Mouse (Mus musculus): ENCODE data around the gene Zmiz1. TPM values are rescaled to one million over a fixed set of nuclear protein-coding genes. Genes with fewer than 3 reads are reported as not detected.

Zmiz1 gene
- polyA plus RNA-seq, 1 experiment from 2014 or later: 34.2 TPM

DNA sequence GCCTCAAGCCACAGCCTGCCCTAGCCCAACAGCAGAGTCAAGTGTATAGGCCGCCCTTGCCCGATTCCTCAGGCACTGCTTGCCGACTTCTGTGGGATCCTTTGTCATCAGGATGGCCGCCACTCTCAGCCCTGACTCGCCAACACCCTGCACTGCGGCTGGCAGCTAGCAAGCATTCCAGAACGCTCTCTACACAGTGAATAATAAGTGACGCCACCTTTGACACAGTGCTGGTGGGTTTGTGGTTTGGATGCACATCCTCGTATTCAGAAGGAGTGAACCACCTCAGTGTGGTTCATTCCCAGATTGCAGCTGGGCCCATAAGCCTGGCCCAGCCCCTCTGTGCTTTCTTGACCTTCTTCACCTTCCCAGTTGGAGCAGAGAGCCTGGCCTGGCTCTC lies 17.1 kb downstream of the Zmiz1 start:
- no peak for ATAC-seq (ENCODE audit: insufficient number of reproducible peaks, low FRiP score)
- Histone ChIP-seq H3K4me2 (no peak overlapping the region), H3K27me3 (replicated peaks) (no peaks in the 10 kb centered on the region), H3K4me3 (no peak overlapping the region), H3K9ac (peak overlapping the region; percentile 44), H3K4me1 (replicated peaks) (peaks cover 99% of the 10 kb centered on the region), H3K9me3 (replicated peaks) (no peaks in the 10 kb centered on the region), H3K27ac (ENCODE audit: poor library complexity, severe bottlenecking) (peak overlapping the region; percentile 62), H3K36me3 (0 out of 2 replicates have a peak, but pooled peaks cover 4% of the 10 kb centered on the region)
- WGBS: 50% methylated on average over 9 of the region's 9 CpGs

DNA sequence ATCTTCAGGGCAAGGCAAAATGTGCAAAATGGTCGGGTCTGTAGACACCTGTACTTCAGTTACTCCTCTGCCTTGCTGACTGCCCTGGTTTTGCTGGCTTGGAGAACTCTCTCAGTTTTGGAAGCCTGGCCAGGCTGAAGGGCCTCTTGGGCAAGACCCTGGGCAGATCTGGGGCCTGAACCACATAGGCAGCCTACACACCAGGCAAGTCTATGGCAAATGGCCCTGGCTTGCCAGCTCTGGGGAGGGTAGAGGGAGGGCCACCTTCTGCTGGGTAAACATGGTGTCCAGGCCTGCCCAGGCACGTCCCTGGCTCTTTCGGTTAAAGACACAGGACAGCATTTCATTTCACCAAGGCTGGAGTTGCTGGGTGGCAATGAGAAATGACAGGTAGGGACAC lies 17.5 kb downstream of the Zmiz1 start:
- Histone ChIP-seq H3K9me3 (replicated peaks) (no peaks in the 10 kb centered on the region), H3K27me3 (replicated peaks) (no peaks in the 10 kb centered on the region), H3K36me3 (0 out of 2 replicates have a peak, but pooled peaks cover 4% of the 10 kb centered on the region), H3K4me3 (no peak overlapping the region), H3K9ac (peak overlapping the region; percentile 44; the same call in 1 of the 2 replicates), H3K4me1 (replicated peaks) (peaks cover 99% of the 10 kb centered on the region), H3K4me2 (no peak overlapping the region), H3K27ac (ENCODE audit: poor library complexity, severe bottlenecking) (peak overlapping the region; percentile 62)
- 79% methylated on average over 3 of the region's 3 CpGs for WGBS
- no peak for ATAC-seq (ENCODE audit: insufficient number of reproducible peaks, low FRiP score)

DNA sequence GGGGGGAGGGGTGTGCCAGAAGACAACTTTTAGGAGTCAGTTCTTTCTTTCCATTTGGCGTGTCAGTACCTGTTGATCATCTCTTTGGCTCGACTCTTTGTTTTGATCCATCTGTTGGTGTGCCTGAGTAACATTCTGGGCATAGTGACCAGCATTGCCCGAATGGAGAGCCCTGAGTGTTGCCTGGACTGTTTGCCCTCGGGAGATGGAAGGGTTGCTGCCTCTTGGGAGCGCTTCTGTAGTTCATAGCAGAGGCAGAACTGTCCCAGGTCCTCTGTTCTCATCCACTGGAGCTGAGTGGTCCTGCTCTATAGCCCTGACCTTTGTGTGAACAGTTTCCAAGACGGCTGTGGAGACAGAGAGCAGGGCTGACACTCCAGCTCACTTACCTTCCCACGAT lies 18.3 kb downstream of the Zmiz1 start:
- 0 out of 2 replicates have a peak, but pooled peaks cover 4% of the 10 kb centered on the region for H3K36me3 ChIP-seq
- H3K27me3 ChIP-seq (replicated peaks): no peaks in the 10 kb centered on the region
- H3K9ac ChIP-seq: peak overlapping the region; percentile 33; the same call in 1 of the 2 replicates
- H3K4me3 ChIP-seq: no peak overlapping the region
- no peak overlapping the region for H3K4me2 ChIP-seq
- H3K4me1 ChIP-seq (replicated peaks): peaks cover 99% of the 10 kb centered on the region
- no peaks in the 10 kb centered on the region for H3K9me3 ChIP-seq (replicated peaks)
- no peak for ATAC-seq (ENCODE audit: insufficient number of reproducible peaks, low FRiP score)
- WGBS: 73% methylated on average over 7 of the region's 7 CpGs
- H3K27ac ChIP-seq (ENCODE audit: poor library complexity, severe bottlenecking): peak overlapping the region; percentile 33; the same call in 1 of the 2 replicates

DNA sequence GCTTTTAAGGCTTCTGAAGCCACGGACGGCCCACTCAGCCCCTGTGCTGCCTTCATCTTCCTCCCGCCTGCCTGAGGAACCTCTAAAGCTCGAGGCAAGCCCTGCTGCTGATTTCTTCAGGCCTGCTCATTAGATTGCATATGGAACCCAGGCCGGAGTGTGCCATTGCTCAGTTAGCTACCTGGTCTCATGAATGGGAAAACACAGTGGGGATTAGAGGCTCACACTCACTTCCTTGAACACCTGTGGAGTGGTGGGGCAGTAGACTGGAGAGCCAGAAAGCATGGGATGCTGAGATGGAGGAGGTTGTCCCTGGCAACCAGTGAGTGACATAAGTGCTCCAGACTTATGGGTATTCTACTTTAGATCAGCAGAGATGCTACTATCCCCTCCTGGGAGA lies 19.3 kb downstream of the Zmiz1 start:
- ATAC-seq (ENCODE audit: insufficient number of reproducible peaks, low FRiP score): no peak
- 80% methylated on average over 5 of the region's 5 CpGs for WGBS
- H3K27me3 ChIP-seq (replicated peaks): no peaks in the 10 kb centered on the region
- H3K9me3 ChIP-seq (replicated peaks): no peaks in the 10 kb centered on the region
- peaks cover 98% of the 10 kb centered on the region for H3K4me1 ChIP-seq (replicated peaks)
- no peak overlapping the region for H3K4me2 ChIP-seq
- no peak overlapping the region for H3K9ac ChIP-seq
- H3K4me3 ChIP-seq: no peak overlapping the region
- H3K27ac ChIP-seq (ENCODE audit: poor library complexity, severe bottlenecking): no peak overlapping the region
- H3K36me3 ChIP-seq: 0 out of 2 replicates have a peak, but pooled peaks cover 4% of the 10 kb centered on the region

DNA sequence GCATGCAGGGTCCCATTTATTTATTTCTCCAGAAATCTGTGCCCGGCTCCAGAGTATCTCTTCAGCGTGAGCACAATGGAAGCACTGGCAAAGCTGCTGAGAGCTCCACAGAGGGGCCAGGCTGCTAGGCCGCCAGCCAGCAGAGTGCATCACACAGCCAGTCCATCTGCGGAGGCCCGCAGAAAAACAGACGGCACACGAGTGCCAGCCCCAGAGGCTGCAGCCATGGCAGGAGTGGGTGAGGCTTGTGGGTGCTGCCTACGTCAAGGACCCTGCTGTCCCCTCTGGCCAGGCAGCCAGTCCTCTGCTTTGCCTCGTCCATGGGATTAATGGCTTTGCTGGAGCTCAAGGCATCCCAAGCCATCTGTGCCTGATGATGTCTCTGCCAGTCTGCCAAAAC lies 19.8 kb downstream of the Zmiz1 start:
- H3K4me1 ChIP-seq (replicated peaks): peaks cover 98% of the 10 kb centered on the region
- ATAC-seq (ENCODE audit: insufficient number of reproducible peaks, low FRiP score): no peak
- H3K27ac ChIP-seq (ENCODE audit: poor library complexity, severe bottlenecking): no peak overlapping the region
- no peaks in the 10 kb centered on the region for H3K9me3 ChIP-seq (replicated peaks)
- no peak overlapping the region for H3K4me3 ChIP-seq
- no peaks in the 10 kb centered on the region for H3K27me3 ChIP-seq (replicated peaks)
- H3K36me3 ChIP-seq: 0 out of 2 replicates have a peak, but pooled peaks cover 4% of the 10 kb centered on the region
- no peak overlapping the region for H3K9ac ChIP-seq
- 77% methylated on average over 9 of the region's 9 CpGs for WGBS
- no peak overlapping the region for H3K4me2 ChIP-seq

DNA sequence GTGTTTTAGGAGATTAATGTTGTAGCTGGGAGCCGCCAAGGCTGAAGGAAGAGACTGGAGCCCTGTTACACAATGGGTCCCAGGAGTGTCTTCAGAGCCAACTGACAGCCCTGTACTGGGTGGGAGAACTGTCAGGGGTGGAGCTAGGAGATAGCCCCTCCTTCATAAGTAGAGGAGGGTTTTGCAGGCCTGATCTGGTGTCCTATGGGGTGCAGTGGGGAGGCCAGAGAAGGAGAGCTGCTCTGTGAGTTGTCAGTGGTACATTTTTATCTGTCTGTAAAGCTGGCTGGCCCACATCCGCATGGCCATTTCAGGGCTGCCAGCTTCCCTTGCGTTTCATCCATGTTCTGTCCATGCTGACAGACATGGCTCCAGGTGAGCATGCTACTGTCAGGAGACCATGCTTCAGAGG lies 20.9 kb downstream of the Zmiz1 start:
- Histone ChIP-seq H3K4me1 (replicated peaks) (peaks cover 98% of the 10 kb centered on the region), H3K9ac (peak overlapping the region; percentile 15), H3K36me3 (0 out of 2 replicates have a peak, but pooled peaks cover 4% of the 10 kb centered on the region), H3K27ac (ENCODE audit: poor library complexity, severe bottlenecking) (peak overlapping the region; percentile 89), H3K27me3 (replicated peaks) (no peaks in the 10 kb centered on the region), H3K4me2 (no peak overlapping the region), H3K9me3 (replicated peaks) (no peaks in the 10 kb centered on the region), H3K4me3 (no peak overlapping the region)
- 40% methylated on average over 3 of the region's 3 CpGs for WGBS
- peak; percentile 38; the same call in 1 of the 2 replicates for ATAC-seq (ENCODE audit: insufficient number of reproducible peaks, low FRiP score)

DNA sequence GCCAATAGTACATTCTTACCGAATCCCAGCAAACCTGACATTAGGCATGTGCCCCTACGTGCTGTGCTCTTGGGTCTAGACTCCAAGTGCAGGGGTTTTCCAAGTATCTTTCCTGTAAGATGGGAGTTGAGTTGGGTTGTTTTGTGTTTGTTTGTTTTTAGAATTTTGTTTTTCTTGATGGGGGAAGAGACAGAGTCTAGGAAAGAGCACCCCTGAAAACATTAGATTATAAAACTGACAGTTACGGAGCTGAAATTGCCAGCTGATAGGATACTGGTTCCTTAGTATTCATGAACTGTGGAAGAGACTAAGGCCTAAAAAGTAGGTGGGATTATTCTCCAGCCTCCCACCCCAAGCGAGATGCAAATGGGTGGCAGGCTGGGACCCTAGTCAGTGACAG lies 21.5 kb downstream of the Zmiz1 start:
- H3K4me2 ChIP-seq: peak overlapping the region; percentile 44
- H3K4me1 ChIP-seq (replicated peaks): peaks cover 98% of the 10 kb centered on the region
- peak overlapping the region; percentile 89 for H3K27ac ChIP-seq (ENCODE audit: poor library complexity, severe bottlenecking)
- H3K9ac ChIP-seq: peak overlapping the region; percentile 63
- no peaks in the 10 kb centered on the region for H3K9me3 ChIP-seq (replicated peaks)
- no peak for ATAC-seq (ENCODE audit: insufficient number of reproducible peaks, low FRiP score)
- H3K36me3 ChIP-seq: 0 out of 2 replicates have a peak, but pooled peaks cover 4% of the 10 kb centered on the region
- H3K4me3 ChIP-seq: no peak overlapping the region
- 64% methylated on average over 4 of the region's 4 CpGs for WGBS
- no peaks in the 10 kb centered on the region for H3K27me3 ChIP-seq (replicated peaks)

DNA sequence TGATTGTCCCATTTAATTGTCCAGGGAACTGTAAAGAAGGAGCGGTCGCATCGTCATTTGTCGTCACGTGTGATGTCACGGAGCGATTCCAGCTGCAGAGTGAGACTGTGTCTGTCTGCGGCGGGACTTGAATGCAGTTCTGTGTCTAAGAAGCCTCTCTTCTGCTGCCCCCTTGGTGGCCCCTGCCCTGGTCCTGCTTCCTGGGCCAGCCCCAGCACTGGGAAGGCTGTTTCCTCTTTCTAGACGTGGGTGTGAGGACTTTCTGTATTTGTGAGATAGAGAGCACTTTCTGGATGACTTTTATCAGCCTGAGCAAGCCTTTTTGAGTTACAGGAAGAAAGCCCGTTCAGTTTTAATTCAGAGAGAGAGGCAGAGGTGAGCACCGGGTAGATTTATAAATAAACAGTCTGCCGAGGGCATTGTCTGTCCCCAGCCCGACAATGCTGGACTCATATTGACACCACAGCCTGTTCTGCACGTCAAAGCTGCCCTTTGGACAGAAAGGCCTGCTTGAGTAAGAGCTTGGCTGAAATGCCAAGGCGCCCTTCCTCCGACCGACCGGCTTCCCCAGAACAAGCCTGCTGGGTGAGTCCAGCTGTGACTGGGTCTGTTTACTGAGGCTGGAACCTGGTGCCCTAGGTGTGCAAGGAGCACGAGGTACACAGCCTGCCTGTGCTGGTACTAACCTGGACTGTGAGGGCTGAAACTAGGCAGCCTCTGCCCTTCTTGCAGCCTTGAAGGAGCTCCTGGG lies 22.1 kb downstream of the Zmiz1 start:
- no peaks in the 10 kb centered on the region for H3K9me3 ChIP-seq (replicated peaks)
- peak; percentile 23; the same call in 1 of the 2 replicates for ATAC-seq (ENCODE audit: insufficient number of reproducible peaks, low FRiP score)
- H3K4me2 ChIP-seq: peak overlapping the region; percentile 44
- H3K4me3 ChIP-seq: no peak overlapping the region; the same call in 1 of the 2 replicates
- H3K27me3 ChIP-seq (replicated peaks): no peaks in the 10 kb centered on the region
- peak overlapping the region; percentile 89 for H3K27ac ChIP-seq (ENCODE audit: poor library complexity, severe bottlenecking)
- WGBS: 30% methylated on average over 20 of the region's 20 CpGs
- 0 out of 2 replicates have a peak, but pooled peaks cover 4% of the 10 kb centered on the region for H3K36me3 ChIP-seq
- peaks cover 98% of the 10 kb centered on the region for H3K4me1 ChIP-seq (replicated peaks)
- H3K9ac ChIP-seq: peak overlapping the region; percentile 63

DNA sequence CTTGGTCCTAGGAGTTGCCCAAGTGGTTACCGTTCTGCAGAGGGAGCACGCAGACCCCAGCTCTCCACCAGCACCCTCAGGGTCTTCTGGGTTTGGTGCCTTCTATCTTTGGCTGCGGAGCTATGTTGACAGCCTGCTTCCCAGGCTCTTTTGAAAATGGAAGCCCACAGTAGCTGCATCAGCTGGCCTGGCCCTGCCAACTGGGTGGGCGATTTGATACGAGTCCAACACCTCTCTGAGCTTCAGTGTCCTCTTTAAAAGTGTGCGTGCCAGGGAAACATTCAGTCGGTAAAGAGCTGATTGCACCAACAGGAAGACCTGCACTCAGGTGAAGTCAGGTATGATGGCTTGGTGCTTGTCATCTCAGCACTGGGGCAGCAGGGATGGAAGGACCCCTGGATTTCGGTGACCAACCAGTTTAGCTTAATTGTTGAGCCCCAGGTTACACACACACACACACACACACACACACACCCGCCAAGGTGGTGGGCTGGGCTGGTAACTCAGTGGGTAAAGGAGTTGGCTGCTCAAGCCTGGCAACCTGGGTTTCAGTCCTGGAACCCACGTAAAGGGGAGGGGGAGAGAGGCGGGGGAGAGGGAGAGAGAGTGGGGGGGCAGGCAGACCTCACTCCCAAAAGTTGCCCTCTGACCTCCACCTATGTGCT lies 22.8 kb downstream of the Zmiz1 start:
- 70% methylated on average over 11 of the region's 11 CpGs for WGBS
- Histone ChIP-seq H3K36me3 (peaks cover 4% of the 10 kb centered on the region; the same call in 1 of the 2 replicates), H3K9me3 (replicated peaks) (no peaks in the 10 kb centered on the region), H3K27me3 (replicated peaks) (no peaks in the 10 kb centered on the region), H3K4me3 (no peak overlapping the region), H3K4me1 (replicated peaks) (peaks cover 98% of the 10 kb centered on the region), H3K27ac (ENCODE audit: poor library complexity, severe bottlenecking) (peak overlapping the region; percentile 89), H3K4me2 (peak overlapping the region; percentile 44), H3K9ac (peak overlapping the region; percentile 63)
- no peak for ATAC-seq (ENCODE audit: insufficient number of reproducible peaks, low FRiP score)

DNA sequence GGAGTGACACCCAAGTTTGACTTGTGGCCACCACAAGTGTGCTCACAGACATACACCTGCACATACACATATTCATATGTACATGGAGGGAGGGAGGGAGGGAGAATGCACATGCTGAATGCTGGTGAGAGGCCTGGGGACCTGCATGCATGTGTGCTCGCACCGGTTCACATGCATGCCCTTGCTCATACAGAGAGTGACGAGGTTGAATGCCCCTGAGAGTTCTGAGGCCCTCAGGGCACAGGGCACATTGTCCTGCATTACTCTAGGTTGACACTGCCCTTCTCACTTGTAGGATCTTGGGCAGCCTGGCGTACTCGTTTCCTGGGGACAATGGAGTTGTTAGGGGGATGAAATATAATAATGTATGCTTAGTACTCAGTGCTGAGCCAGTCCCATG lies 23.4 kb downstream of the Zmiz1 start:
- Histone ChIP-seq H3K4me1 (replicated peaks) (peaks cover 98% of the 10 kb centered on the region), H3K4me3 (no peak overlapping the region), H3K4me2 (no peak overlapping the region), H3K9ac (no peak overlapping the region), H3K27ac (ENCODE audit: poor library complexity, severe bottlenecking) (no peak overlapping the region), H3K9me3 (replicated peaks) (no peaks in the 10 kb centered on the region), H3K36me3 (peaks cover 4% of the 10 kb centered on the region; the same call in 1 of the 2 replicates), H3K27me3 (replicated peaks) (no peaks in the 10 kb centered on the region)
- 82% methylated on average over 5 of the region's 5 CpGs for WGBS
- no peak for ATAC-seq (ENCODE audit: insufficient number of reproducible peaks, low FRiP score)

DNA sequence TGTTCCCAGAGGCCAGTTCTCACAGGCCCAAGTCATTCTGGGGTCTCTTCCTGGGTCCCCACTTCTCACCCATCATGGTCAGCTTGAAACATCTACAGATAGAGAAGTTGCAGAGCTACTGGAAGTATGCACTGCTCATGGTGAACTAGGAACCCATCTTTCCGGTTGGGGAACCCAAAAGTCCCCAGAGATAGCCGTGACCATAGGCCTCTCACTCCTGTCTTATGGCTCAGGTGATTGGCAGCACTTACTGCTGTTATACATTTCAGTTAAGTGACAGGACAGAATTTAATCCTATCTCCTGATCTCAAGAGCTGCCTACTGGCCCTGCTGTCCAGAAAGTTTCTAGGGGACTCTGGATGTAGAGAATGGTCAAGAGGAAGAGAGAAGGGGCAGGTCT lies 24.3 kb downstream of the Zmiz1 start:
- 75% methylated on average over 2 of the region's 2 CpGs for WGBS
- Histone ChIP-seq H3K27ac (ENCODE audit: poor library complexity, severe bottlenecking) (peak overlapping the region; percentile 61), H3K4me1 (replicated peaks) (peaks cover 99% of the 10 kb centered on the region), H3K36me3 (peaks cover 1% of the 10 kb centered on the region; the same call in 1 of the 2 replicates), H3K4me2 (no peak overlapping the region), H3K27me3 (replicated peaks) (no peaks in the 10 kb centered on the region), H3K4me3 (no peak overlapping the region), H3K9me3 (replicated peaks) (no peaks in the 10 kb centered on the region), H3K9ac (no peak overlapping the region)
- ATAC-seq (ENCODE audit: insufficient number of reproducible peaks, low FRiP score): no peak

Measured in heart, embryonic 12.5 days (tissue).